Mouse (Mus musculus) limb, embryonic 14.5 days (tissue): ENCODE data around the gene Esm1. TPM values are rescaled to one million over a fixed set of nuclear protein-coding genes. Genes with fewer than 3 reads are reported as not detected.

Experiments
- ATAC-seq: fragments of 200-750 bp; cut with Nextera tagmentation; 2 replicates; pipeline ENCODE4 v1.8.0; 2017; ENCODE audit warnings: low read depth, moderate number of reproducible peaks, moderate TSS enrichment; ENCODE audit not compliant: low FRiP score
- DNase-seq: peaks from one replicate; pipeline ENCODE4 v3.0.0-alpha.2; 2015; ENCODE audit warnings: low spot score
- H3K27ac ChIP-seq: fragments of 300-500 bp; sonication (generic); replicated peaks from 2 replicates; pipeline ENCODE4 v1.5.1; 2014; ENCODE audit warnings: low read depth, mild to moderate bottlenecking, low read length, moderate library complexity, mixed read lengths
- H3K27me3 ChIP-seq: fragments of 300-500 bp; sonication (generic); 2 replicates; pipeline ENCODE4 v1.6.1; 2014; ENCODE audit warnings: low read length, mixed read lengths; ENCODE audit not compliant: control insufficient read depth, insufficient read depth
- H3K36me3 ChIP-seq: fragments of 300-500 bp; sonication (generic); 2 replicates; pipeline ENCODE4 v1.6.1; 2014; ENCODE audit warnings: mild to moderate bottlenecking, low read length, moderate library complexity, mixed read lengths; ENCODE audit not compliant: control insufficient read depth, insufficient read depth
- H3K4me1 ChIP-seq: fragments of 300-500 bp; sonication (generic); 2 replicates; pipeline ENCODE4 v1.6.1; 2014; ENCODE audit warnings: antibody characterized with exemption, low read length, mixed read lengths; ENCODE audit not compliant: control insufficient read depth, insufficient read depth
- H3K4me2 ChIP-seq: fragments of 300-500 bp; sonication (generic); replicated peaks from 2 replicates; pipeline ENCODE4 v1.6.1; 2014; ENCODE audit warnings: low read depth, mild to moderate bottlenecking, low read length, moderate library complexity; ENCODE audit not compliant: severe bottlenecking
- H3K4me3 ChIP-seq: fragments of 300-500 bp; sonication (generic); replicated peaks from 2 replicates; pipeline ENCODE4 v1.5.1; 2014; ENCODE audit warnings: low read length
- H3K9ac ChIP-seq: fragments of 300-500 bp; sonication (generic); 2 replicates; pipeline ENCODE4 v1.6.1; 2014; ENCODE audit warnings: mild to moderate bottlenecking, low read depth, low read length, moderate library complexity; ENCODE audit not compliant: severe bottlenecking
- H3K9me3 ChIP-seq: fragments of 300-500 bp; sonication (generic); 2 replicates; pipeline ENCODE4 v1.6.1; 2016; ENCODE audit warnings: low read length; ENCODE audit not compliant: control insufficient read depth
- POLR2A ChIP-seq: fragments of 200-500 bp; IDR thresholded peaks from 2 replicates; pipeline ENCODE4 v1.8.0; 2012; ENCODE audit warnings: inconsistent platforms, mild to moderate bottlenecking, moderate library complexity, borderline replicate concordance; ENCODE audit not compliant: insufficient read depth, insufficient read length; ENCODE audit errors: extremely low read depth
- WGBS: fragments of 180-500 bp; shearing (Covaris S2); extraction: QIAGEN DNeasy Blood & Tissue Kit; methylation state at CpG from one replicate; pipeline ENCODE4 v1.1.7; 2014; 5-methylcytosine and 5-hydroxymethylcytosine counted together
- polyA plus RNA-seq, 2 experiments: library from polyadenylated mRNA; depleted of rRNA in 1 of 2; stranded (reverse) in 1 of 2; unstranded in 1 of 2; fragments of >200 nt; fragmentation: Nextera tagmentation in 1 of 2; extraction: Ambion mirVana in 1 of 2; gene quantifications; 2 replicates each; pipeline versions ENCODE4 v1.2.1 to v1.2.3; 2012 to 2014

The Esm1 gene
- polyA plus RNA-seq, 2 experiments: 2.2 to 2.3 TPM

GRCm38 (mm10) chr13:113200726-113201125 is 8.7 kb upstream of the Esm1 start:
- Histone ChIP-seq H3K27ac (no peak overlapping the region), H3K9me3 (no peaks in the 10 kb centered on the region), H3K4me2 (no peak overlapping the region), H3K36me3 (no peaks in the 10 kb centered on the region), H3K9ac (no peak overlapping the region), H3K27me3 (no peaks in the 10 kb centered on the region), H3K4me1 (no peaks in the 10 kb centered on the region), H3K4me3 (no peak overlapping the region)
- DNase-seq (peak; percentile 30), ATAC-seq (peak; percentile 12; the same call in 1 of the 2 replicates)
- WGBS: 21% methylated on average over 8 of the region's 8 CpGs
- TF ChIP-seq POLR2A: no peak

- WGBS: 85% methylated on average over 2 of the region's 2 CpGs
- ATAC-seq: no peak
- H3K4me1 ChIP-seq: no peaks in the 10 kb centered on the region
- H3K9me3 ChIP-seq: no peaks in the 10 kb centered on the region
- H3K9ac ChIP-seq: no peak overlapping the region
- no peaks in the 10 kb centered on the region for H3K27me3 ChIP-seq
- no peak overlapping the region for H3K4me3 ChIP-seq
- no peak for TF ChIP-seq POLR2A
- DNase-seq: no peak
- no peaks in the 10 kb centered on the region for H3K36me3 ChIP-seq
- no peak overlapping the region for H3K4me2 ChIP-seq
- H3K27ac ChIP-seq: no peak overlapping the region
Measured at GRCm38 (mm10) chr13:113201631-113202030, 7.8 kb upstream of the Esm1 start.

- no peak overlapping the region for H3K27ac ChIP-seq
- DNase-seq (no peak), ATAC-seq (no peak)
- no peaks in the 10 kb centered on the region for H3K36me3 ChIP-seq
- no peaks in the 10 kb centered on the region for H3K9me3 ChIP-seq
- no peaks in the 10 kb centered on the region for H3K4me1 ChIP-seq
- H3K4me3 ChIP-seq: no peak overlapping the region
- WGBS: 35% methylated on average over 4 of the region's 4 CpGs
- H3K4me2 ChIP-seq: no peak overlapping the region
- TF ChIP-seq POLR2A: no peak
- H3K27me3 ChIP-seq: no peaks in the 10 kb centered on the region
- no peak overlapping the region for H3K9ac ChIP-seq
Measured at GRCm38 (mm10) chr13:113202184-113202583, 7.3 kb upstream of the Esm1 start.

GRCm38 (mm10) chr13:113203146-113203545 is 6.3 kb upstream of the Esm1 start:
- DNase-seq: no peak
- Histone ChIP-seq H3K27ac (no peak overlapping the region), H3K36me3 (no peaks in the 10 kb centered on the region)

GRCm38 (mm10) chr13:113205346-113205745 is 4.1 kb upstream of the Esm1 start:
- 90% methylated on average over 5 of the region's 5 CpGs for WGBS
- no peaks in the 10 kb centered on the region for H3K9me3 ChIP-seq

More at GRCm38 (mm10) chr13:113203146-113203545, 6.3 kb upstream of the Esm1 start:
- no peak overlapping the region for H3K4me3 ChIP-seq
- H3K4me2 ChIP-seq: no peak overlapping the region
- no peak overlapping the region for H3K9ac ChIP-seq
- no peaks in the 10 kb centered on the region for H3K9me3 ChIP-seq
- H3K4me1 ChIP-seq: no peaks in the 10 kb centered on the region
- 70% methylated on average over 5 of the region's 5 CpGs for WGBS
- ATAC-seq: no peak
- no peak for TF ChIP-seq POLR2A
- H3K27me3 ChIP-seq: no peaks in the 10 kb centered on the region

DNA sequence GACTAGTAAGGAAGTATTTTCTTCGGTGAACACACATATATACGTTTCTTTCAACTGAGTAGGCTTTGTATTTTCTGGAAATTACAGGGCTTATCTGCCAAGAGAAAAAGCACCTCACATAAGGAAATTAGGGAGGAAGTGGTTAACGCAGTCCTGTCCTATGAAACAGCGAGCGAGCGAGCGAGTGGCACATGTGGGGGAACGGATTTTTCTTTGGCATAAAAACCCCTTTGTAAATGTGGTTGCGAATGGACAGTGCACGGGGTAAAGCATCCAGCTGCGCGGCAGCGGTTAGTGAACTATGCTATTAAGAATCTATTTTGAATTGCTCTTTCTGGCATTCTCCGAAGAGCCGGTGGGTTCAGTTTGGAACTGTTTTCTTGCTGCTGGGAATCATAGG is 1.9 kb downstream of the Esm1 start:
- Histone ChIP-seq H3K4me2 (no peak overlapping the region; the same call in 1 of the 2 replicates), H3K4me3 (no peak overlapping the region), H3K4me1 (peaks cover 11% of the 10 kb centered on the region), H3K27ac (no peak overlapping the region), H3K27me3 (peaks cover 9% of the 10 kb centered on the region), H3K36me3 (no peaks in the 10 kb centered on the region), H3K9me3 (no peaks in the 10 kb centered on the region), H3K9ac (no peak overlapping the region)
- ATAC-seq (no peak), DNase-seq (no peak)
- WGBS: 30% methylated on average over 15 of the region's 15 CpGs
- no peak for TF ChIP-seq POLR2A

More at GRCm38 (mm10) chr13:113205346-113205745, 4.1 kb upstream of the Esm1 start:
- Histone ChIP-seq H3K4me2 (no peak overlapping the region), H3K4me1 (peaks cover 8% of the 10 kb centered on the region), H3K27me3 (peaks cover 8% of the 10 kb centered on the region), H3K9ac (no peak overlapping the region), H3K4me3 (no peak overlapping the region), H3K27ac (no peak overlapping the region), H3K36me3 (no peaks in the 10 kb centered on the region)
- ATAC-seq (no peak), DNase-seq (no peak)
- TF ChIP-seq POLR2A: no peak
